Mouse (Mus musculus): Measurements from ENCODE around the gene Cpne2.

DNA sequence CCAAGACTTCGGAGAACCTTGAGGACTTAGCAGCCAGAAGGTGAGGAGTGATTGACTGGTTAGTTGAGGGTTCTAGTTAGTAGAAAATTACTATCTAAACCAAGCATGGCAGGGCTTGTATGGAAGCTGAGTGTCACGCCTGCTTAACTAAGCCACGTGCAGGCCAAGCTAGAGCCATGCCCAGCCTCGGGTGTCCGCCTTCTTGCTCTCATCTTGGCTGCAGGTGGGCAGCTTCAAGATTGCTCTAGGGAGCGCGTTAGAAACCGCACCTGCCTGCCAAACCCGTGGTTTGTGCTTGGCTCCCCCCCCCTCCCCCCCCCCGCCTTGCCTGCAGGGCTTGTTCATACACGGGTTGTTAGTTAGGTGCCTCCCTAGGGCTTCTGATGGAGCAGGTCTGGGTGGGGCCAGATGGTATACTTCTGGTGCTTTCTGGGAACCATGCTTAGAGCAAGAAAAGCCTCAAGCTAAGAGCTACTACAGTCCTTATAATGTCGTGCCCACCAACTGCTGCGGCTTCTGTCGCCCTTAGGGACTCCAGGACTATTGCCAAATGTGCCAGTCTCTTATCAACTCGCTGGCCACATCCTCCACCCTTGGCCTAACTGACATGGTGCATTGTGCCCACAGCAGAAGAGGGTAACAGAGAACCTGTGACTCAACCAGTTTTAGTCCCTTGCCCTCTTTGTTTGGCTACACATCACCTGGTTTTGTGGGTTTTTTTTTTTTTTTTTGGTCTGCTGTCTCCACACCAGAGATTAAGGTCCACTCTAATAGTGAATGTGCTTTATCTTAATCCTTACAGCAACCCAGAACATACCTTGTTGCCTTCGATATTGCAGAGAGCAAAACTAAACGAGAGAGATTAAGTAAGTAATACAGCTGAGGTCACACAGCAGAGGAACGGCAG is 8.4 kb downstream of the Cpne2 start:
- TF ChIP-seq TCF12 (IDR thresholded peaks at IDR 0.05; ENCODE audit: low read depth, low read length): peak; percentile 60; the same call in 1 of the 2 replicates
- no peak for TF ChIP-seq RAD21 (IDR thresholded peaks at IDR 0.05; ENCODE audit: low read depth, low read length)
- no peak for TF ChIP-seq EP300 (IDR thresholded peaks at IDR 0.05; ENCODE audit: low read length)
- TF ChIP-seq MYC (IDR thresholded peaks at IDR 0.05; ENCODE audit: low read depth, low read length): peak; percentile 72; the same call in 1 of the 2 replicates
